Mouse (Mus musculus) brown adipose tissue, adult 24 weeks (tissue): ENCODE measurements around the gene Cyth1. TPM values are rescaled to one million over a fixed set of nuclear protein-coding genes. Genes with fewer than 3 reads are reported as not detected.

ENCODE experiments used
- H3K27ac ChIP-seq: fragments of 200-500 bp; replicated peaks from 2 replicates; pipeline ENCODE4 v1.5.1; 2012; ENCODE audit warnings: low read depth, mild to moderate bottlenecking, low read length
- H3K4me1 ChIP-seq: fragments of 200-500 bp; 2 replicates; pipeline ENCODE4 v1.6.1; 2012; ENCODE audit warnings: low read length, mixed read lengths; ENCODE audit not compliant: control insufficient read depth, insufficient read depth, insufficient read length
- H3K4me3 ChIP-seq: fragments of 200-500 bp; 2 replicates; pipeline ENCODE4 v1.5.1; 2012; ENCODE audit warnings: low read depth, mild to moderate bottlenecking, low read length, moderate library complexity; ENCODE audit not compliant: insufficient read depth
- polyA plus RNA-seq: library from polyadenylated mRNA; stranded (reverse); fragments of >200 nt; gene quantifications from 2 replicates; pipeline ENCODE4 v1.2.4, GENCODE M21; 2012; ENCODE audit not compliant: missing spikeins, insufficient read depth, insufficient read length

Gene Cyth1
- 37.2 and 41.9 TPM in 2 replicates for polyA plus RNA-seq

- H3K27ac ChIP-seq, result peak within 1 kb of the TSS; percentile 99
- H3K4me1 ChIP-seq, result peaks cover 25% of the 10 kb centered on the region
- peak within 1 kb of the TSS; percentile 96 for H3K4me3 ChIP-seq
Measured at GRCm38 (mm10) chr11:118248150-118249011, at the start of gene Cyth1. Gene Cyth1, minus strand, starts transcription at chr11:118248592.

DNA sequence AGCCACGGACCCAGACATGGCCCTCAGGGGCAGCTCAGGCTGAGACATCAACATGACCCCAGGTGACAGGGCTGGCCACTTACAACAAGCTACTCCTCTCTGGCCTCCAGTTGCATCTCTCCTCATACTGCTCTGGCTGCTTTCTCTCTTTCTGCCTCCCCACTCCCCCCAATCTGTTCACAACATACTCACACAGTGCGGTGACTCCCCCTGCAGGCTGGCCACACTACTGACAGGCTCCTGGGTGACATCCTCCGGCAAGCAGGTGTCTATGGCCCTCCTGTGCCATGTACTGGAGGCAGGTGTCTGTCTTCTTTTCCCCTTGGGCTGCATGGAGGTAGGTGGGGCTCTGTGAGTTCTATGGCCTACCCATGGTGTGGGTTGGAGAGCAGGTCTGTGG lies 49.6 kb upstream of the Cyth1 start:
- Histone ChIP-seq H3K27ac (no peak overlapping the region), H3K4me1 (no peaks in the 10 kb centered on the region)

GRCm38 (mm10) chr11:118295026-118295425 lies 46.6 kb upstream of the Cyth1 start:
- Histone ChIP-seq H3K27ac (no peak overlapping the region), H3K4me3 (no peak overlapping the region), H3K4me1 (no peaks in the 10 kb centered on the region)

More for the DNA sequence above, 49.6 kb upstream of the Cyth1 start:
- no peak overlapping the region for H3K4me3 ChIP-seq

- Histone ChIP-seq H3K4me3 (no peak overlapping the region), H3K27ac (no peak overlapping the region), H3K4me1 (peaks cover 7% of the 10 kb centered on the region; the same call in 1 of the 2 replicates)
Measured at GRCm38 (mm10) chr11:118292671-118293070, 44.3 kb upstream of the Cyth1 start.

DNA sequence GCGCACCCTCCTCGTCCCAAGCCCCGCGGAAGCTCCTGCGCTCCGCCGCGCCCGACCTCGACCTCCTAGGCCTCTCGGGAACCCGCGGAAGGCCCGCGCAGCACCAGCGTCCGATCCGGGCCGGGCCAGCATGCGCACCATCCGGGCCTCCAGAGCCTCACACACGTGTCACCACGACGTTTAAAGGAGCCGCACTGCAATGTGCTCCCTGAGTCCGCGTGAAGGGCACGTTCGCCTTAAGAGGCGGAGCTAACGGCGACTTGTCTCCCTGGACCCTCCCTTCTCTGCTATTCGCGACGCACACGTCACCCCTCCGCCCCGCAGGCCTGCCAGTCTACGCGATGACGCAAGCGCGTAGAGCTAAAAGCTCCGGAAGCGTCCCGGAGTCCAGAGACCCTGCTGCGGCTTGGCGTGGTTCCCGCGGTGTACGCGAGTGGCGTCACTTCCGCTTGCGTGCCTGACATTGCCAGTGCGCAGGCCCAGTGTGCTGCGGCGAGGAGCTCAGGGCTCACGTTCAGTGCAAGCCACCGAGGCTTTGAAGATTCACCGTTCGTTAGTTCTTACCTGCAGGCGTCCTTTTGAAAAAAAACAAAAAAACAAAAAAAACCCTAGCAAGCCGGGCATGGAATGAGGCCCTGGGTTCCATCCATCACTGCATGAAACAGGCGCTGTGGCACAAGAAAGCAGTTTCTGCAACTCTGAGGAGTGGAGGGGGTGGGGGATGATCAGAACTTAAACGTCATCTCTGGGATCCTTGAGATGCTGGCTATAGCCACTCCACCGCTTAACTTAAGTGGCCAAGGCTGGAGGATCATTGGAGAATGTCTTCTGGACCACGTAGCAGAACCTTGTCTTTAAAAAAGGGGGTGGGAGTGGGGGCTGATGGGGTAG lies 41.9 kb upstream of the Cyth1 start, which contains the start of gene Usp36:
TSS of gene Usp36 (minus strand) at position 246 of the 891 bp plus-strand sequence.
- Histone ChIP-seq H3K4me1 (peaks cover 7% of the 10 kb centered on the region; the same call in 1 of the 2 replicates), H3K27ac (peak within 1 kb of the TSS; percentile 87), H3K4me3 (peak within 1 kb of the TSS; percentile 81)

GRCm38 (mm10) chr11:118289562-118289961 lies 41.2 kb upstream of the Cyth1 start:
- Histone ChIP-seq H3K27ac (peak overlapping the region; percentile 87), H3K4me3 (peak overlapping the region; percentile 81), H3K4me1 (peaks cover 7% of the 10 kb centered on the region; the same call in 1 of the 2 replicates)

DNA sequence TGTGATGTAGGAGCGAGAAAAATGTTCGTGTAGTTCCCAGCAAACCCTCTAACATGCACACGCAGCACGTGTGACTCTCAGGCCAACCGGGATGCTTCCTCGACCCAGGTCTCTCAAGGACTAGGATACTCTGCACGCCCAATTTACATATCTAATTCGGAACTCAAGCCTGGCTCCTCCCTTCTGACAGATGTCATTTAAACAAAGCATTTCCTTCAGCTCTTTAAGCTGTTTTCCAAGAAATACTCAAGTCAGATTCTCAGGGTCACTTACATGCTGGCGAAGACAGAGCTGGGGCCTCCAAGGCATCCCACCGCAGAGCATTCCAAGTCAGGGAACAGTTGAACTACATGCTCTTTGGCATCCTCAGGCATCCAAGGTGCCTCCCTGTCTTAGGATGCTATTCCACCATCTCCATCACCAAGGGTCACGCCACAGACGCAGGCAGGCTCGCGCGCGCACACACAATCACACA lies 40.7 kb upstream of the Cyth1 start:
- Histone ChIP-seq H3K4me3 (peak overlapping the region; percentile 81), H3K4me1 (peaks cover 7% of the 10 kb centered on the region; the same call in 1 of the 2 replicates), H3K27ac (0 out of 2 replicates have a peak overlapping the region, but pooled peaks have one; percentile 87)

DNA sequence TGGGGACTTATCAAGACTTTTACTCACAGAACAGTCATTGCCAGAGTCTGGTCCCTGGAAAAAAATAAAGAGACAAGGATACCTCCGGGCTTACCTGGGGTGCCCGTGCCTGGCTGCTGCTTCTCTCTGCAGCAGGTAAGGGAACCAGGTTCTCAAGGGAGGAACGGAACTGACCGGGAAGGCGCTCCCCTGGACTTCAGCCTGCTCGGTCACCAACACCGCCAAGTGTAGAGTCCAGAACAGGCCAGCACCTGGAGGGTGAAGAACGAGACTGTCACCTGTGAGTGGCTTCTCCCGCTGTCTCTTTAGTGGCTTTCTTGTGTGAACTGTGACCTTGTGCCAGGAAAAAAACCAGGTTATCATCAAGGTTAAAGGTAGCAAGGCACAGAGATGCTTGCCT lies 39.2 kb upstream of the Cyth1 start:
- H3K4me1 ChIP-seq, result peaks cover 7% of the 10 kb centered on the region; the same call in 1 of the 2 replicates
- H3K27ac ChIP-seq, result no peak overlapping the region
- no peak overlapping the region for H3K4me3 ChIP-seq

GRCm38 (mm10) chr11:118286434-118286833 lies 38.0 kb upstream of the Cyth1 start:
- Histone ChIP-seq H3K4me3 (no peak overlapping the region), H3K27ac (no peak overlapping the region), H3K4me1 (peaks cover 7% of the 10 kb centered on the region; the same call in 1 of the 2 replicates)

GRCm38 (mm10) chr11:118285791-118286190 lies 37.4 kb upstream of the Cyth1 start:
- Histone ChIP-seq H3K27ac (no peak overlapping the region), H3K4me1 (peaks cover 7% of the 10 kb centered on the region; the same call in 1 of the 2 replicates), H3K4me3 (no peak overlapping the region)

- no peaks in the 10 kb centered on the region for H3K4me1 ChIP-seq
- H3K27ac ChIP-seq, result no peak overlapping the region
- no peak overlapping the region for H3K4me3 ChIP-seq
Measured at GRCm38 (mm10) chr11:118280218-118280617, 31.8 kb upstream of the Cyth1 start.

- Histone ChIP-seq H3K27ac (no peak overlapping the region), H3K4me1 (no peaks in the 10 kb centered on the region), H3K4me3 (no peak overlapping the region)
Measured at GRCm38 (mm10) chr11:118276328-118276727, 27.9 kb upstream of the Cyth1 start.

DNA sequence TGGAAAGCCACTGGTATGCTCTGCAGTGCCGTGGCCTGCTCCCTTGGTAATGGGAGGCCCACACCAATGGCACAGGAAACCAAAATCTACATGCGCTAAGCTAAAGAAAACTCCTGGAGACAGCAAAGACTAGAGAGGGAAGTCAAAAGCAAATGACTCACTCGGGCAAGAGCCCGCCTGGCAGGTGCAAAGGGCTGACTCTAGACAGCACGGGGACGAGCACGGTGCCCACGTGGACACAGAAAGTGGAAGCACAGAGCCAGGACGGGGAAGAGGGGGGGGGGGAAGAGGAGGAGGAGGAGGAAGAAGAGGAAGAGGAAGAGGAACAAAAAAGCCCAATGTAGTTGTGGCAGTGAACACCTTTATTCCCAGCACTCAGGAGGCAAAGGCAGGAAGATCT lies 26.7 kb upstream of the Cyth1 start:
- H3K4me1 ChIP-seq, result no peaks in the 10 kb centered on the region
- no peak overlapping the region for H3K4me3 ChIP-seq
- no peak overlapping the region for H3K27ac ChIP-seq

DNA sequence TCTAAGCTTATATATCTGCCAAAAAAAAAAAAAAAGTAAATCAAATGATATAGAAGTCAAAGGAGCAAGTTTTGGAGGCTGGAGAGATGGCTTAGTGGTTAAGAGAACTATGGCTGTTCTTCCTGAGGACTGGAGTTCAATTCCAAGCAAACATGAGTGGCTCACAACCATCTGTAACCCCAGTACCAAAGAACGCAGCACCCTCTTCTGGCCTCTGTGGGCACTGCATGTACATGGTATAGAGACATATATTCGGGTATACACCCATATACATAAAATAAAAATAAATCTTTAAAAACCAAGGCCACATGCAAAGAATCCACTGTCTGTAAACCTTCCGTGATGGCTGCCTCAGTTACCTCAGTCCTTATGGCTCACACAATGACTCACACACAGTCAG lies 21.4 kb upstream of the Cyth1 start:
- Histone ChIP-seq H3K4me1 (no peaks in the 10 kb centered on the region), H3K4me3 (no peak overlapping the region), H3K27ac (no peak overlapping the region)

- Histone ChIP-seq H3K4me1 (no peaks in the 10 kb centered on the region), H3K27ac (no peak overlapping the region), H3K4me3 (no peak overlapping the region)
Measured at GRCm38 (mm10) chr11:118266666-118267046, 18.3 kb upstream of the Cyth1 start.
